Comparison of ENCODE assay signal across 18 mouse cellular contexts in the genomic region with DNA sequence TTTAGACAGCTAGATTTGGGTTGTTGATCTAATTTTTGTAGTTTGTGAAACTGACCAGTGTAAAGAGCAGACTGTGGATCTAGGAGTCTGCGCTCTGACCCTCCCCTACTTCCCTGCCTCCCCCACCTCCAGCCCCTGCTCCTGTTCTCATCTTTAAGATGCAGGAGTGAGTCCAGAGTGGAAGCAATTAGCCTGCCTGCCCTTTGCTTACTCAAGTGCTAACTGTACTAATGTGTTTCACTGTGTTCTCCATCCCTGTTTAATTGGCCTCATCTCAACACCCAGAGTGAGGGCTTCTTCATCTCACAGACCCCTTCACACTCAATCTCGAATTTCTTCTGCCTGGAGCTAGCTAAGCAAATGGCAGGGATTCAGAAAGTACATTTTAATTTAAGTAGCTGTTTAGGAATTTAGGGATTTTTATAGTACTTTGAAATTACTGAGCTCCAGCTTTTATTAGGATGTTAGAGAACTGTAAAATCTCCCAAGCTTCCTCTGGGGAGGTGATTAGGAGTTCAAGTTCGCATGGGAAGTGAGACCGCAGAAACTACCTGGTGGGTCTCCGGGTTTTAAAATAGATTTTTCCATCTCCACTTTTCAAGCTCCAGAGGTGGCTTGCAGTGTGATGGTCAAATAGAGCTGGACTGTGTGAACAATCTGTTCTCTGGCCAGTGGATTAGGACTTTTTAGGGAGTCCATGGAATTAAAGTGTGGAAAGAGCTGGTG. TPM values are rescaled to one million over a fixed set of nuclear protein-coding genes. Genes with fewer than 3 reads are reported as not detected.
DNase-seq lines count a peak whose midpoint lies in the region; ATAC-seq and TF ChIP-seq lines count a peak whose summit lies in the region.
"Had no signal": no experiment of that assay in that cellular context is flagged by ENCODE, and none has a peak within 500 bp of the region (broad histone marks: within the 10 kb centered on the region; RNA-seq: fewer than 3 reads in every experiment).

No protein-coding gene starts in this region.

- no peaks in the 10 kb centered on the region for H3K27me3 ChIP-seq in kidney, embryonic 15.5 days
- peaks cover 38% of the 10 kb centered on the region; the same call in 1 of the 2 replicates for H3K27me3 ChIP-seq in limb, embryonic 13.5 days
- H3K27me3 ChIP-seq: hindbrain, embryonic 12.5 days had no signal

- no peak for DNase-seq in gastrocnemius, adult 2 months
- DNase-seq in gastrocnemius, postnatal 14 days, result no peak
- DNase-seq in kidney, adult 18-20 months, result no peak
- peak; percentile 32 for DNase-seq in brain, embryonic 14.5 days (ENCODE audit: low read depth)
- DNase-seq in T-cell, adult 2 months (ENCODE audit: low spot score), result no peak
- DNase-seq: cerebellum, adult 8-10 months; thymus, postnatal 4 days had no signal

- no peak overlapping the region for H3K4me2 ChIP-seq in kidney, embryonic 15.5 days
- no peak overlapping the region for H3K4me2 ChIP-seq in limb, embryonic 13.5 days (replicated peaks)
- H3K4me2 ChIP-seq: hindbrain, embryonic 12.5 days had no signal

- 41% methylated on average over 5 of the region's 5 CpGs for WGBS in kidney, embryonic 15.5 days
- WGBS in limb, embryonic 13.5 days, result 22% methylated on average over 5 of the region's 5 CpGs

- ATAC-seq in kidney, embryonic 15.5 days (replicated peaks; ENCODE audit: low FRiP score), result peak; percentile 94
- peak; percentile 92 for ATAC-seq in limb, embryonic 13.5 days (ENCODE audit: low FRiP score, low read depth)
- ATAC-seq in granulocyte monocyte progenitor cell, adult 5-6 weeks (replicated peaks; ENCODE audit: poor library complexity, severe bottlenecking), result no peak

- no peak for TF ChIP-seq POLR2A in brain, embryonic 14.5 days (IDR thresholded peaks at IDR 0.05; ENCODE audit: borderline replicate concordance, extremely low read depth, insufficient read depth, insufficient read length, poor library complexity, severe bottlenecking)

- peak overlapping the region; percentile 68 for H3K27ac ChIP-seq in gastrocnemius, adult 2 months
- H3K27ac ChIP-seq in kidney, embryonic 15.5 days, result peak overlapping the region; percentile 84
- H3K27ac ChIP-seq in limb, embryonic 13.5 days, result peak overlapping the region; percentile 28; the same call in 1 of the 2 replicates
- H3K27ac ChIP-seq: hindbrain, embryonic 12.5 days had no signal

- no peak for TF ChIP-seq CTCF in gastrocnemius, adult 2 months (IDR thresholded peaks at IDR 0.05)
- no peak for TF ChIP-seq CTCF in brain, embryonic 14.5 days (IDR thresholded peaks at IDR 0.05; ENCODE audit: borderline replicate concordance, extremely low read depth, insufficient read depth, insufficient read length)

- H3K9ac ChIP-seq in kidney, embryonic 15.5 days, result no peak overlapping the region
- no peak overlapping the region for H3K9ac ChIP-seq in limb, embryonic 13.5 days
- H3K9ac ChIP-seq: hindbrain, embryonic 12.5 days had no signal

- no peaks in the 10 kb centered on the region for H3K9me3 ChIP-seq in kidney, embryonic 15.5 days (replicated peaks)
- no peaks in the 10 kb centered on the region for H3K9me3 ChIP-seq in limb, embryonic 13.5 days
- H3K9me3 ChIP-seq: hindbrain, embryonic 12.5 days had no signal

- H3K4me1 ChIP-seq in kidney, embryonic 15.5 days, result 0 out of 2 replicates have a peak, but pooled peaks cover 12% of the 10 kb centered on the region
- peaks cover 21% of the 10 kb centered on the region for H3K4me1 ChIP-seq in limb, embryonic 13.5 days
- H3K4me1 ChIP-seq: hindbrain, embryonic 12.5 days had no signal

- H3K36me3 ChIP-seq in kidney, embryonic 15.5 days, result no peaks in the 10 kb centered on the region
- no peaks in the 10 kb centered on the region for H3K36me3 ChIP-seq in limb, embryonic 13.5 days
- H3K36me3 ChIP-seq: hindbrain, embryonic 12.5 days had no signal

- intact Hi-C loops in gastrocnemius, adult 2 months (cut with DNase I), result loop anchor here (5.0 kb wide), 1 partner anchor 41 kb away; a partner anchor contains a TSS
- intact Hi-C loops in gastrocnemius, postnatal 14 days (cut with DNase I; ENCODE audit: low total_unique reads), result no loop called here

- H3K4me3 ChIP-seq in gastrocnemius, adult 2 months, result no peak overlapping the region
- no peak overlapping the region for H3K4me3 ChIP-seq in kidney, embryonic 15.5 days (replicated peaks)
- no peak overlapping the region for H3K4me3 ChIP-seq in limb, embryonic 13.5 days
- H3K4me3 ChIP-seq: erythroblast, embryonic 14.5 days; hindbrain, embryonic 12.5 days had no signal

RNA-seq across cellular contexts. Expression of a gene that starts 0.8 kb away (rescaled TPM):
- not detected for total RNA-seq in gastrocnemius, adult 2 months (2021)
- not detected for total RNA-seq in gastrocnemius, postnatal 14 days (2021)
- polyA plus RNA-seq in kidney, embryonic 15.5 days (2015; fragmentation: Nextera tagmentation; extraction: Ambion mirVana), result 0.09 and 0.13 TPM in 2 replicates
- not detected in 2 replicates for polyA plus RNA-seq in brain, embryonic 14.5 days (2012; rRNA removed)
- 0.40 and 0.66 TPM in 2 replicates for polyA plus RNA-seq in limb, embryonic 13.5 days (2015; fragmentation: Nextera tagmentation; extraction: Ambion mirVana)
- total RNA-seq in granulocyte monocyte progenitor cell, adult 5-6 weeks (2014; fragmentation: Nextera tagmentation), result not detected in 2 replicates
- total RNA-seq in granulocyte monocyte progenitor cell, adult 5-6 weeks (2017), result not detected in 2 replicates
- total RNA-seq: adrenal gland, adult 2 months; layer of hippocampus, postnatal 10 days; left cerebral cortex, postnatal 14 days; megakaryocyte-erythroid progenitor cell, adult 5-6 weeks; neutrophil, adult 5-6 weeks had no signal
- polyA plus RNA-seq: adrenal gland, adult 2 months; erythroblast, embryonic 14.5 days; hindbrain, embryonic 12.5 days; liver, embryonic 16.5 days had no signal

RNA-seq across cellular contexts. Expression of a gene that starts 39.6 kb away (rescaled TPM):
- 10 to 100 TPM; 16.3 to 17.7 TPM for total RNA-seq in gastrocnemius, adult 2 months (2021)
- total RNA-seq in gastrocnemius, postnatal 14 days (2021), result 1 to 10 TPM; 3.9 to 7.8 TPM
- 4.9 and 8.0 TPM in 2 replicates for polyA plus RNA-seq in kidney, embryonic 15.5 days (2015; fragmentation: Nextera tagmentation; extraction: Ambion mirVana)
- polyA plus RNA-seq in brain, embryonic 14.5 days (2012; rRNA removed), result 0.14 and 0.34 TPM in 2 replicates
- polyA plus RNA-seq in limb, embryonic 13.5 days (2015; fragmentation: Nextera tagmentation; extraction: Ambion mirVana), result 0.38 and 0.45 TPM in 2 replicates
- not detected in 2 replicates for total RNA-seq in granulocyte monocyte progenitor cell, adult 5-6 weeks (2014; fragmentation: Nextera tagmentation)
- total RNA-seq in granulocyte monocyte progenitor cell, adult 5-6 weeks (2017), result not detected in 2 replicates
- total RNA-seq: megakaryocyte-erythroid progenitor cell, adult 5-6 weeks had no signal
- polyA plus RNA-seq: erythroblast, embryonic 14.5 days; hindbrain, embryonic 12.5 days had no signal

RNA-seq across cellular contexts. Expression of a gene that starts 46.2 kb away (rescaled TPM):
- not detected for total RNA-seq in gastrocnemius, adult 2 months (2021)
- not detected for total RNA-seq in gastrocnemius, postnatal 14 days (2021)
- polyA plus RNA-seq in kidney, embryonic 15.5 days (2015; fragmentation: Nextera tagmentation; extraction: Ambion mirVana), result not detected in 2 replicates
- polyA plus RNA-seq in brain, embryonic 14.5 days (2012; rRNA removed), result not detected in 2 replicates
- polyA plus RNA-seq in limb, embryonic 13.5 days (2015; fragmentation: Nextera tagmentation; extraction: Ambion mirVana), result not detected in 2 replicates
- total RNA-seq in granulocyte monocyte progenitor cell, adult 5-6 weeks (2014; fragmentation: Nextera tagmentation), result not detected in 2 replicates
- not detected in 2 replicates for total RNA-seq in granulocyte monocyte progenitor cell, adult 5-6 weeks (2017)
- total RNA-seq: layer of hippocampus, postnatal 10 days; left cerebral cortex, postnatal 14 days; megakaryocyte-erythroid progenitor cell, adult 5-6 weeks; neutrophil, adult 5-6 weeks had no signal
- polyA plus RNA-seq: adrenal gland, adult 2 months; erythroblast, embryonic 14.5 days; hindbrain, embryonic 12.5 days; liver, embryonic 16.5 days had no signal

Comparison
In these comparisons a context has a peak if more than half of its experiments do, and no peak if none do; other contexts are left out.
1. H3K27ac ChIP-seq: peak in every context shown above with its lines; median percentile 84 in kidney, embryonic 15.5 days; 68 in gastrocnemius, adult 2 months; 28 in limb, embryonic 13.5 days.
2. RNA of a gene that starts 39.6 kb away (total RNA-seq): 16.3 to 17.7 TPM in gastrocnemius, adult 2 months and 3.9 to 7.8 TPM in gastrocnemius, postnatal 14 days; not detected in granulocyte monocyte progenitor cell, adult 5-6 weeks; every median in the first group is over 4 times any median in the second.